Mouse (Mus musculus): Measurements from ENCODE around the gene Crip2. TPM values are rescaled to one million over a fixed set of nuclear protein-coding genes. Genes with fewer than 3 reads are reported as not detected.

Crip2 gene
- total and polyA plus RNA-seq, 3 experiments: 1.3 to 9.5 TPM; not detected in 1

DNA sequence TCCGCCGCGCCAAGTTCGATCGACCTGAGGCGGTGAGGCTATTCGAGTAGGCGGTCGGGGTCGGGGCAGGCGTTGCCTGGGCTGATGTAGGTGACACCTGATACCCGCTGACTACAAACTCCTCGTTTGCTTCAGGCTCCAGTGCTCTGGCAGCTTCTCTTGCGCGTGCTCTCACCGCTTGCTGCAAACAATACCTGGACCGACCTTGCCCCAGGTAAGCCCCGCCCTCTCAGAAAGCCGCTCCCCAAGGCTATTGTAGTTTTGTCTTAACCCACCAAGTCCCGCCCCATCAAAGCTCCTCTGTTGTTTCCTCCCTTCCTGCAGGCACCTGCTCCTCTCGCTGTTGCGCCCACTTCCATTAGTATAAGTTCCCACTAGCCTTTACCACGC is 16.5 kb downstream of the Crip2 start:
- Histone ChIP-seq H3K4me3 (ENCODE audit: low read depth, low read length) (peak overlapping the region; percentile 75), H3K36me3 (replicated peaks) (peaks cover 58% of the 10 kb centered on the region), H3K27me3 (ENCODE audit: insufficient read depth, low read length) (peaks cover 2% of the 10 kb centered on the region; the same call in 1 of the 2 replicates), H3K4me1 (ENCODE audit: insufficient read depth, low read depth, low read length) (peaks cover 55% of the 10 kb centered on the region), H3K9me3 (replicated peaks) (no peaks in the 10 kb centered on the region)
- DNase-seq (ENCODE audit: low spot score) (peak; percentile 55), ATAC-seq (ENCODE audit: extremely low read depth, insufficient number of reproducible peaks, low FRiP score, poor library complexity, severe bottlenecking) (no peak)
- no peak for TF ChIP-seq POLR2AphosphoS5 (IDR thresholded peaks at IDR 0.05; ENCODE audit: insufficient replicate concordance, low read depth, low read length)
- TF ChIP-seq GATA2 (IDR thresholded peaks at IDR 0.05; ENCODE audit: borderline replicate concordance, low read depth, low read length): no peak
- TF ChIP-seq GATA1 (IDR thresholded peaks at IDR 0.05; ENCODE audit: borderline replicate concordance, low read length): no peak
- no peak for TF ChIP-seq CTCF (IDR thresholded peaks at IDR 0.05; ENCODE audit: low read depth, low read length)
- TF ChIP-seq TAL1 (conservative IDR thresholded peaks at IDR 0.05; ENCODE audit: low read depth, low read length): no peak

DNA sequence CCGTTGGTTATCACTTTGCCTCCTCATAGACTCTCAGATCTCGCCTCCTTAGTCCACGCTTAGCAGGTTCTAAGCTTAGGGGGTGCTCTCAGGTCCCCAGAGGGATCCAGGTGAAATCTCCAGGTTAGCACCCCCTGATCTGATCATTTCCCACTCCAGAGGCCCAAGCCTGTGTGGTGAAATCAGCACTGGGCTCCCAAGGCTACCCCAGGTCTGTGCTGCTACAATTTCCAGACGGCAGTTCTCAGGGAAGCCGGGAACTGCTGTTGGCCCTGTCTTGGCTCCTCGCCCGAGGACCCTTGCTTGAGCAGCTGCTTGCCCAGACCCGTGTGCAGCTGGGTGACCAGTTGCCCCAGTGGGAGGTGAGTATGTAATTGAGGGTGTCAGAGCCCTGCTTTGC is 17.0 kb downstream of the Crip2 start:
- H3K27me3 ChIP-seq (ENCODE audit: insufficient read depth, low read length): no peaks in the 10 kb centered on the region; the same call in 1 of the 2 replicates
- TF ChIP-seq POLR2AphosphoS5 (IDR thresholded peaks at IDR 0.05; ENCODE audit: insufficient replicate concordance, low read depth, low read length) (no peak), CTCF (IDR thresholded peaks at IDR 0.05; ENCODE audit: low read depth, low read length) (no peak), GATA2 (IDR thresholded peaks at IDR 0.05; ENCODE audit: borderline replicate concordance, low read depth, low read length) (no peak), GATA1 (IDR thresholded peaks at IDR 0.05; ENCODE audit: borderline replicate concordance, low read length) (no peak), TAL1 (conservative IDR thresholded peaks at IDR 0.05; ENCODE audit: low read depth, low read length) (no peak)
- H3K4me1 ChIP-seq (ENCODE audit: insufficient read depth, low read depth, low read length): peaks cover 51% of the 10 kb centered on the region
- peaks cover 62% of the 10 kb centered on the region for H3K36me3 ChIP-seq (replicated peaks)
- no peaks in the 10 kb centered on the region for H3K9me3 ChIP-seq (replicated peaks)
- ATAC-seq (ENCODE audit: extremely low read depth, insufficient number of reproducible peaks, low FRiP score, poor library complexity, severe bottlenecking): no peak
- DNase-seq (ENCODE audit: low spot score): no peak
- H3K4me3 ChIP-seq (ENCODE audit: low read depth, low read length): peak overlapping the region; percentile 75

- ATAC-seq (ENCODE audit: extremely low read depth, insufficient number of reproducible peaks, low FRiP score, poor library complexity, severe bottlenecking): no peak
Measured at GRCm38 (mm10) chr12:113157521-113157920, 17.5 kb downstream of the Crip2 start.

DNA sequence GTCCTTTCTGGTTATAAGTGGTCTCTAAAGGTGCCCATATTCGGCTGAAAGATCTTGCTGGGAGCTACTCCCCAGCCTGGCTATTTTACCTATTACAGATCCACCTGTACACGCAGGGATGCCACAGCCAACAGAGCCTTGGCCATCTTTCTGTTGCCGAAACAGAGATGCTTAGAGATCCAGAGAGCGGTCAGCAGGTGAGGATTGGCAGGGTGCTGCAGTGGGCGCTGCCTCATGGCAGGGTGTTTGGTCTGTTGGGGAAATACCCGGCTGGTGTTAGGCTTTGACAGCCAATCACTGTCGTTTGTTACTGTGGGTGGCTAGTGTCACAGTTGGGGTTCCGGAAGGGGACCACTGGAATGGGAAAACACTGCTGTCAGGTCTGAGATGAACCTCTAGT is 17.9 kb downstream of the Crip2 start:
- no peak overlapping the region for H3K4me3 ChIP-seq (ENCODE audit: low read depth, low read length)
- no peak for TF ChIP-seq GATA1 (IDR thresholded peaks at IDR 0.05; ENCODE audit: borderline replicate concordance, low read length)
- no peak for TF ChIP-seq GATA2 (IDR thresholded peaks at IDR 0.05; ENCODE audit: borderline replicate concordance, low read depth, low read length)
- no peak for TF ChIP-seq CTCF (IDR thresholded peaks at IDR 0.05; ENCODE audit: low read depth, low read length)
- no peak for TF ChIP-seq POLR2AphosphoS5 (IDR thresholded peaks at IDR 0.05; ENCODE audit: insufficient replicate concordance, low read depth, low read length)
- TF ChIP-seq TAL1 (conservative IDR thresholded peaks at IDR 0.05; ENCODE audit: low read depth, low read length): no peak
- H3K4me1 ChIP-seq (ENCODE audit: insufficient read depth, low read depth, low read length): peaks cover 41% of the 10 kb centered on the region
- no peaks in the 10 kb centered on the region for H3K9me3 ChIP-seq (replicated peaks)
- no peak for DNase-seq (ENCODE audit: low spot score)
- no peak for ATAC-seq (ENCODE audit: extremely low read depth, insufficient number of reproducible peaks, low FRiP score, poor library complexity, severe bottlenecking)
- H3K27me3 ChIP-seq (ENCODE audit: insufficient read depth, low read length): no peaks in the 10 kb centered on the region
- H3K36me3 ChIP-seq (replicated peaks): peaks cover 71% of the 10 kb centered on the region

More at GRCm38 (mm10) chr12:113157521-113157920, 17.5 kb downstream of the Crip2 start:
- 0 out of 2 replicates have a peak, but pooled peaks have one; percentile 2 for TF ChIP-seq CTCF (IDR thresholded peaks at IDR 0.05; ENCODE audit: low read depth, low read length)
- no peak for TF ChIP-seq GATA1 (IDR thresholded peaks at IDR 0.05; ENCODE audit: borderline replicate concordance, low read length)
- Histone ChIP-seq H3K9me3 (replicated peaks) (no peaks in the 10 kb centered on the region), H3K27me3 (ENCODE audit: insufficient read depth, low read length) (no peaks in the 10 kb centered on the region), H3K36me3 (replicated peaks) (peaks cover 67% of the 10 kb centered on the region), H3K4me3 (ENCODE audit: low read depth, low read length) (peak overlapping the region; percentile 21; the same call in 1 of the 2 replicates), H3K4me1 (ENCODE audit: insufficient read depth, low read depth, low read length) (peaks cover 45% of the 10 kb centered on the region)
- DNase-seq (ENCODE audit: low spot score): no peak

- H3K9me3 ChIP-seq (replicated peaks): no peaks in the 10 kb centered on the region
- H3K36me3 ChIP-seq (replicated peaks): peaks cover 62% of the 10 kb centered on the region
- DNase-seq (ENCODE audit: low spot score) (no peak), ATAC-seq (ENCODE audit: extremely low read depth, insufficient number of reproducible peaks, low FRiP score, poor library complexity, severe bottlenecking) (no peak)
- TF ChIP-seq GATA2 (IDR thresholded peaks at IDR 0.05; ENCODE audit: borderline replicate concordance, low read depth, low read length) (no peak), GATA1 (IDR thresholded peaks at IDR 0.05; ENCODE audit: borderline replicate concordance, low read length) (no peak), POLR2AphosphoS5 (IDR thresholded peaks at IDR 0.05; ENCODE audit: insufficient replicate concordance, low read depth, low read length) (no peak)
- peaks cover 4% of the 10 kb centered on the region; the same call in 1 of the 2 replicates for H3K4me1 ChIP-seq (ENCODE audit: insufficient read depth, low read depth, low read length)
- no peak overlapping the region for H3K4me3 ChIP-seq (ENCODE audit: low read depth, low read length)
- H3K27me3 ChIP-seq (ENCODE audit: insufficient read depth, low read length): peaks cover 15% of the 10 kb centered on the region; the same call in 1 of the 2 replicates
Measured at GRCm38 (mm10) chr12:113163561-113164006, 23.5 kb downstream of the Crip2 start.

- Histone ChIP-seq H3K4me3 (ENCODE audit: low read depth, low read length) (no peak overlapping the region), H3K9me3 (replicated peaks) (no peaks in the 10 kb centered on the region), H3K36me3 (replicated peaks) (peaks cover 20% of the 10 kb centered on the region), H3K27me3 (ENCODE audit: insufficient read depth, low read length) (peaks cover 15% of the 10 kb centered on the region; the same call in 1 of the 2 replicates), H3K4me1 (ENCODE audit: insufficient read depth, low read depth, low read length) (peaks cover 4% of the 10 kb centered on the region; the same call in 1 of the 2 replicates)
- DNase-seq (ENCODE audit: low spot score): no peak
- TF ChIP-seq TAL1 (conservative IDR thresholded peaks at IDR 0.05; ENCODE audit: low read depth, low read length): no peak
- TF ChIP-seq POLR2AphosphoS5 (IDR thresholded peaks at IDR 0.05; ENCODE audit: insufficient replicate concordance, low read depth, low read length): no peak
- TF ChIP-seq CTCF (IDR thresholded peaks at IDR 0.05; ENCODE audit: low read depth, low read length): no peak
- TF ChIP-seq GATA2 (IDR thresholded peaks at IDR 0.05; ENCODE audit: borderline replicate concordance, low read depth, low read length): no peak
- no peak for TF ChIP-seq GATA1 (IDR thresholded peaks at IDR 0.05; ENCODE audit: borderline replicate concordance, low read length)
- ATAC-seq (ENCODE audit: extremely low read depth, insufficient number of reproducible peaks, low FRiP score, poor library complexity, severe bottlenecking): no peak
Measured at GRCm38 (mm10) chr12:113168031-113168536, 28.0 kb downstream of the Crip2 start.
